Mouse (Mus musculus): ENCODE measurements at regions not wholly inside any gene's neighbourhood (a gene's known extent, or its start where the extent isn't known, plus 50 kb on each side); places are given as distances from the start of the nearest gene placed in this dataset.
A peak's percentile ranks its signal among the peaks of the same experiment; 100 is the strongest.

DNA sequence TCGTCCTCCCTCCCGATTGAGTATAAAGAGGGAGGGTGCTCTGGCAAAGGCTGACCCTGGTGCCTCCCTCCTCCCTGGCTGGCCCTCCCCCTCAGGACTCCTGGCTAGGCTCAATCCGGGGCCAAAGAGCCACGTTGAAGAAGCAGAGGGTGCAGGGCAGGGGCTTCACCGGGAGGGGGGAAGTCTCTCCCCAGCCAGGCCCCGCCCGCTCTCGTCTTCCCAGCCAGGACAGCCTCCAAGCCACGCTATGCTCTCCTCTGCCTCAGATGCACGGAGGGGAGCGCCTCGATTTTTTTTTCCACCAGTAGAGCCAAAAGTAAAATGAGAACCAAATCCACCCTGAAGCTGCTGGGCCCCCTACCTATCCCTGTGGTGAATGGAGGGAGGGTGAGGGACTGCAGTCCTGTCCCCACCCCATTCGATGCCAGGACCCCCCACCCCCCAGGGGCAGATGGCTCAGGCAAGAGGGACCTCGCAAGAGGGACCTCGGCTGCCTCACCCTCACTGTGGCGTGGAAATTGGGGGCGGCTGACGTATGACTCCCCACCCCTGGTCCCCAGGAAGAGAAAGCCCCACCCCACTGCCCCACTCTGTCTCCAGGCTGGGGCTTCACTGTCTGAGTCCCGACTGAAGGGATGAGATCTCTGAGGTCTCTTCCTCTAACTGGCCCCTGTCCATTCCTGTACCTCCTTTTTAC is 53.2 kb upstream of the Col1a1 start:
- TF ChIP-seq CTCF (IDR thresholded peaks at IDR 0.05; ENCODE audit: low read depth) = 0 out of 2 replicates have a peak, but pooled peaks have one; percentile 8
- H3K9ac ChIP-seq (ENCODE audit: low read depth, low read length) = no peak overlapping the region
- no peaks in the 10 kb centered on the region for H3K4me1 ChIP-seq (replicated peaks; ENCODE audit: control insufficient read depth, insufficient read depth, low read length)
- peak overlapping the region; percentile 62 for H3K27ac ChIP-seq (ENCODE audit: low read depth, low read length)
- peaks cover 17% of the 10 kb centered on the region for H3K27me3 ChIP-seq (replicated peaks; ENCODE audit: control insufficient read depth, insufficient read depth, low read length)
- H3K36me3 ChIP-seq (ENCODE audit: control insufficient read depth, insufficient read depth) = no peaks in the 10 kb centered on the region
- H3K9me3 ChIP-seq (ENCODE audit: control insufficient read depth) = no peaks in the 10 kb centered on the region
- peak; percentile 36; the same call in 1 of the 2 replicates for ATAC-seq
- WGBS = 6% methylated on average over 19 of the region's 19 CpGs
- H3K4me2 ChIP-seq (replicated peaks; ENCODE audit: low read depth) = peak overlapping the region; percentile 9; the same call in 1 of the 2 replicates
- H3K4me3 ChIP-seq (ENCODE audit: low read depth, low read length) = no peak overlapping the region

DNA sequence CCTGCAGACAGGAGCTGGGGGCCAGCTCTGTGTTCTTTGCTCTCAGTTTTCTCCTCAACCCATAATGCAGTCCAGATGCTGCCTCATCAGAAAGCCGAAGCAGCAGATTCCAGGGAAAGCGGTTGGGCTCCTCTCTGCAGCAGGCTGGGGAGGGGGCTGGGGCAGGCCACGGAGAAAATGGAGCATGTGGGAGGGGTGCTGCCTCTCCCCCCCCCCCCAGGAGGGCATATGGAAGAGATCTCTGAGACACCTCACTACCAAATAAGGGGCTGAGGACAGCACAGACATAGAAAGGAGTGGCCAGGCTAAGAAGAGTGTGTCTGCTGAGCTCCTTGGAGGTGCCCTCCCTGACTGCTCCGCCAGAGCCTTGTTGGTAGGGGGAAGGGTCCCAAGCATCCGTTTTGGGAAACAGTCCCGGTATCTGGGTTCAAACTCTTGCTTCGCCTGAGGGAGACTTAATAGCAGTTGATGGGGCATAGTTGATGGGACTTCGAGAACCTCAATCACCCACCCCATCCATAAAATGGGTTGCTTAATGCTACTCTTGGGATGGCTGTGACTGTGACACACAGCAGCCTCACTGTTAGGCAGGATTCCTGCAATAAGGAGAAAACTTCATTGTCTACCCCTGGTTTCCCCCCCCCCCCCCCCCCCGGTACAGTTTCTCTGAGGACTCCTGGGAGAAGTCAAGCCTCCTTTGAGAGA is 53.9 kb upstream of the Col1a1 start:
- Histone ChIP-seq H3K36me3 (ENCODE audit: control insufficient read depth, insufficient read depth) (no peaks in the 10 kb centered on the region), H3K4me2 (replicated peaks; ENCODE audit: low read depth) (0 out of 2 replicates have a peak overlapping the region, but pooled peaks have one; percentile 9), H3K9ac (ENCODE audit: low read depth, low read length) (0 out of 2 replicates have a peak overlapping the region, but pooled peaks have one; percentile 34), H3K27me3 (replicated peaks; ENCODE audit: control insufficient read depth, insufficient read depth, low read length) (peaks cover 17% of the 10 kb centered on the region), H3K27ac (ENCODE audit: low read depth, low read length) (peak overlapping the region; percentile 62), H3K4me1 (replicated peaks; ENCODE audit: control insufficient read depth, insufficient read depth, low read length) (no peaks in the 10 kb centered on the region), H3K9me3 (ENCODE audit: control insufficient read depth) (no peaks in the 10 kb centered on the region), H3K4me3 (ENCODE audit: low read depth, low read length) (no peak overlapping the region)
- ATAC-seq = peak; percentile 57; the same call in 1 of the 2 replicates
- WGBS = 36% methylated on average over 9 of the region's 9 CpGs
- TF ChIP-seq CTCF (IDR thresholded peaks at IDR 0.05; ENCODE audit: low read depth) = no peak

DNA sequence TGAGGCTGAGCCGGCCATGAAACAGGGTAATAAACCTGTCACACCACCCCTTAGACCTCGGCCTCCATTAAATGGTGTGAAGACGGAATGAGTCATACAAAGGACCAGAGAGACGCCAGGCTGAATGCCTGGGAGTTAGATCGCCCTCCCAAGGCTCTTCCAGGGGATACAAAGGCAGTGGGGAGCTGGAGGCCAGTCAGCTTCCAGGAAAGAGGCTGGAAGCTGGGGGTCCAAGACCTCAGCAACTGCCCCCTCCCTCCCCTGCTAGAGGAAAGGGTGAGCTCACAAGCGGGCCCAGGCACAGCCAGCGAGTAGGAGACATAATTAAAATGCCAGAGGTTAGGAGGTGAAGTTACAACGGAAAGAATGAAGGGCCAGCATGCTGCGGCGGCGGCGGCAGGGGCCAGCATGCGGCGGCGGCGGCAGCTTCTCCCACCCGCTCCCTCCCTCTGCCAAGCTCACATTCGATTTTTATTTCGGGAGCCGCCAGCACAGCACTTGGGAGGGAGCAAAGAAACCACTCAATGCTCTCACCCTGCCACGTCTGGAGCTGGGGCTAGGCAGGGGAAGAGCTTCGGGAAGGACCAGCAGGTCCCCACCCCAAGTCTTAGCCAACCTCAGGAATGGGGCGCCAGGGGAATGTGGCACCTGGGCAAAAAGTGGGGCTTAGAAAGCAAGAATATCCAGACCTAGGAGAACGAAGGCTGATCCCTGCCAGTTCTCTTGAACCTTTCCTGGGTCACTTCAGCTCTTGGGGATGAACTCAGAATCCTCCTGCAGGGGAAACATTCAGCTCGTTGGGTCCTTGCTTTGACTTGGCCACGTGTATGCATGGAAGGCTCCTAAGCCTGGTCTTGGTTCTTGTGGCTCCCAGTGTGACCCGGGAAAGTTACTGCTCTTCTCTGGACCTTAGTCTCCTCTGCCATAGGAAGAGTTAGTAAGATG is 54.9 kb upstream of the Col1a1 start:
- no peaks in the 10 kb centered on the region for H3K9me3 ChIP-seq (ENCODE audit: control insufficient read depth)
- WGBS = 8% methylated on average over 27 of the region's 27 CpGs
- H3K4me3 ChIP-seq (ENCODE audit: low read depth, low read length) = peak overlapping the region; percentile 7; the same call in 1 of the 2 replicates
- no peaks in the 10 kb centered on the region for H3K4me1 ChIP-seq (replicated peaks; ENCODE audit: control insufficient read depth, insufficient read depth, low read length)
- ATAC-seq = no peak
- no peaks in the 10 kb centered on the region for H3K36me3 ChIP-seq (ENCODE audit: control insufficient read depth, insufficient read depth)
- H3K27ac ChIP-seq (ENCODE audit: low read depth, low read length) = peak overlapping the region; percentile 62; the same call in 1 of the 2 replicates
- H3K9ac ChIP-seq (ENCODE audit: low read depth, low read length) = peak overlapping the region; percentile 34; the same call in 1 of the 2 replicates
- peak; percentile 44; the same call in 1 of the 2 replicates for TF ChIP-seq CTCF (IDR thresholded peaks at IDR 0.05; ENCODE audit: low read depth)
- H3K4me2 ChIP-seq (replicated peaks; ENCODE audit: low read depth) = peak overlapping the region; percentile 37
- H3K27me3 ChIP-seq (replicated peaks; ENCODE audit: control insufficient read depth, insufficient read depth, low read length) = peaks cover 17% of the 10 kb centered on the region

DNA sequence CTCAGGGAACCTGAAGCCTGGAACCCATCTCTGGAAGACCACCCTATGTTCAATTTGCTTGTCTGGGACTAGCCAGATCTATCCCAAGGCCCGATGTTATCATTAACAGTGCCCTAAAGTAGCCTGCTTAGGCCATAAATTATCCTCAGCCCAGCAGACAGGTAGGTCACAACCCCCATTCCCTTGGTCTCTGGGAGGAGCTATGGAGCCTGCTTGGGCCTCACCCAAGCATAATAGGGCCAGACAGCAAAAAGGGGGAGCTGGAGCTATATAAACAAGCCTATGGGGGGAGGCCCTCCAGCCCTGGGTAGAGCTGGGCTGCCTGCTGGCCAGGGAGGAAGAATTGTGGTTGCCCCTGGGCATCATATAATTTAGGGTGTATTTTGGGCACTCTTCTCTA is 59.3 kb upstream of the Col1a1 start:
- H3K27ac ChIP-seq (ENCODE audit: low read depth, low read length) = no peak overlapping the region
- no peak for ATAC-seq
- 0% methylated on average over 1 of the region's 1 CpGs for WGBS

DNA sequence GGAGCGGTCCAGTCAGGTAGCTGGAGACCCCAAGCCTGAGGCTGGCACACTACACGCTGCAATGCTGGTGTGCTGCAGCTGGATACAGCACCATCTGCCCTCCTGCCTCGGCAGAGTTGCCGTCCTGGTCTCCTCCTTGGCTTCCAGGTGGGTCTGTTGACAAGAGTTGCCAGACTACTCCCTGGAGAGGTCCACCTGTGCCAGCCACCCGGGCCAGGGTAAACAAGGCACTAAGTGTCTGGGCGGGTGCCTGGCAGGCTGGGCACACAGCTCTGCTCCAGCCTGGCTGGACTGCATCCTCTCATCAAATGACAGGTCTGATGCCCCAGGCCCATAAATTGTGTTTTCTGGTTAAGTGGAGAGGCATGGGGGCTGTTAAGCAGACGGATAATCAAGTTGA is 61.0 kb upstream of the Col1a1 start:
- Histone ChIP-seq H3K4me3 (ENCODE audit: low read depth, low read length) (no peak overlapping the region), H3K27me3 (replicated peaks; ENCODE audit: control insufficient read depth, insufficient read depth, low read length) (no peaks in the 10 kb centered on the region), H3K4me2 (replicated peaks; ENCODE audit: low read depth) (no peak overlapping the region), H3K9ac (ENCODE audit: low read depth, low read length) (no peak overlapping the region), H3K27ac (ENCODE audit: low read depth, low read length) (no peak overlapping the region), H3K9me3 (ENCODE audit: control insufficient read depth) (no peaks in the 10 kb centered on the region), H3K4me1 (replicated peaks; ENCODE audit: control insufficient read depth, insufficient read depth, low read length) (no peaks in the 10 kb centered on the region), H3K36me3 (ENCODE audit: control insufficient read depth, insufficient read depth) (no peaks in the 10 kb centered on the region)
- WGBS = 57% methylated on average over 7 of the region's 7 CpGs
- no peak for ATAC-seq
- TF ChIP-seq CTCF (IDR thresholded peaks at IDR 0.05; ENCODE audit: low read depth) = no peak

More for the DNA sequence above, 59.3 kb upstream of the Col1a1 start:
- no peaks in the 10 kb centered on the region for H3K36me3 ChIP-seq (ENCODE audit: control insufficient read depth, insufficient read depth)
- H3K9me3 ChIP-seq (ENCODE audit: control insufficient read depth) = no peaks in the 10 kb centered on the region
- no peak overlapping the region for H3K9ac ChIP-seq (ENCODE audit: low read depth, low read length)
- no peak overlapping the region for H3K4me3 ChIP-seq (ENCODE audit: low read depth, low read length)
- H3K4me2 ChIP-seq (replicated peaks; ENCODE audit: low read depth) = no peak overlapping the region
- TF ChIP-seq CTCF (IDR thresholded peaks at IDR 0.05; ENCODE audit: low read depth) = no peak
- H3K4me1 ChIP-seq (replicated peaks; ENCODE audit: control insufficient read depth, insufficient read depth, low read length) = no peaks in the 10 kb centered on the region
- H3K27me3 ChIP-seq (replicated peaks; ENCODE audit: control insufficient read depth, insufficient read depth, low read length) = peaks cover 11% of the 10 kb centered on the region; the same call in 1 of the 2 replicates
